Mouse (Mus musculus) midbrain, embryonic 12.5 days (tissue): ENCODE measurements around the gene Ak8. TPM values are rescaled to one million over a fixed set of nuclear protein-coding genes. Genes with fewer than 3 reads are reported as not detected.

Experiments
- ATAC-seq: fragments of 200-750 bp; cut with Nextera tagmentation; 2 replicates; pipeline ENCODE4 v1.8.0; 2017; ENCODE audit warnings: low read depth, moderate TSS enrichment, moderate library complexity; ENCODE audit not compliant: low FRiP score
- H3K27ac ChIP-seq: fragments of 300-500 bp; sonication (generic); replicated peaks from 2 replicates; pipeline ENCODE4 v1.5.1; 2016; ENCODE audit warnings: mild to moderate bottlenecking
- H3K27me3 ChIP-seq: fragments of 300-500 bp; sonication (generic); 2 replicates; pipeline ENCODE4 v1.6.1; 2016; ENCODE audit warnings: mild to moderate bottlenecking
- H3K36me3 ChIP-seq: fragments of 300-500 bp; sonication (generic); 2 replicates; pipeline ENCODE4 v1.6.1; 2016
- H3K4me1 ChIP-seq: fragments of 300-500 bp; sonication (generic); 2 replicates; pipeline ENCODE4 v1.6.1; 2016
- H3K4me2 ChIP-seq: fragments of 300-500 bp; sonication (generic); replicated peaks from 2 replicates; pipeline ENCODE4 v1.6.1; 2016; ENCODE audit warnings: mild to moderate bottlenecking, moderate library complexity
- H3K4me3 ChIP-seq: fragments of 300-500 bp; sonication (generic); 2 replicates; pipeline ENCODE4 v1.5.1; 2016; ENCODE audit warnings: mild to moderate bottlenecking
- H3K9ac ChIP-seq: fragments of 300-500 bp; sonication (generic); replicated peaks from 2 replicates; pipeline ENCODE4 v1.6.1; 2016; ENCODE audit warnings: mild to moderate bottlenecking, moderate library complexity
- H3K9me3 ChIP-seq: fragments of 300-500 bp; sonication (generic); 2 replicates; pipeline ENCODE4 v1.6.1; 2016; ENCODE audit warnings: mild to moderate bottlenecking
- WGBS: fragments of 180-500 bp; shearing (Covaris S2); methylation state at CpG from one replicate; pipeline ENCODE4 v1.1.7; 2016; 5-methylcytosine and 5-hydroxymethylcytosine counted together
- polyA plus RNA-seq: library from polyadenylated mRNA; unstranded; fragments of >200 nt; fragmentation: Nextera tagmentation; extraction: Ambion mirVana; gene quantifications from 2 replicates; pipeline ENCODE4 v1.2.1, GENCODE M21; 2016

Ak8 gene
- 0.81 and 1.1 TPM in 2 replicates for polyA plus RNA-seq

DNA sequence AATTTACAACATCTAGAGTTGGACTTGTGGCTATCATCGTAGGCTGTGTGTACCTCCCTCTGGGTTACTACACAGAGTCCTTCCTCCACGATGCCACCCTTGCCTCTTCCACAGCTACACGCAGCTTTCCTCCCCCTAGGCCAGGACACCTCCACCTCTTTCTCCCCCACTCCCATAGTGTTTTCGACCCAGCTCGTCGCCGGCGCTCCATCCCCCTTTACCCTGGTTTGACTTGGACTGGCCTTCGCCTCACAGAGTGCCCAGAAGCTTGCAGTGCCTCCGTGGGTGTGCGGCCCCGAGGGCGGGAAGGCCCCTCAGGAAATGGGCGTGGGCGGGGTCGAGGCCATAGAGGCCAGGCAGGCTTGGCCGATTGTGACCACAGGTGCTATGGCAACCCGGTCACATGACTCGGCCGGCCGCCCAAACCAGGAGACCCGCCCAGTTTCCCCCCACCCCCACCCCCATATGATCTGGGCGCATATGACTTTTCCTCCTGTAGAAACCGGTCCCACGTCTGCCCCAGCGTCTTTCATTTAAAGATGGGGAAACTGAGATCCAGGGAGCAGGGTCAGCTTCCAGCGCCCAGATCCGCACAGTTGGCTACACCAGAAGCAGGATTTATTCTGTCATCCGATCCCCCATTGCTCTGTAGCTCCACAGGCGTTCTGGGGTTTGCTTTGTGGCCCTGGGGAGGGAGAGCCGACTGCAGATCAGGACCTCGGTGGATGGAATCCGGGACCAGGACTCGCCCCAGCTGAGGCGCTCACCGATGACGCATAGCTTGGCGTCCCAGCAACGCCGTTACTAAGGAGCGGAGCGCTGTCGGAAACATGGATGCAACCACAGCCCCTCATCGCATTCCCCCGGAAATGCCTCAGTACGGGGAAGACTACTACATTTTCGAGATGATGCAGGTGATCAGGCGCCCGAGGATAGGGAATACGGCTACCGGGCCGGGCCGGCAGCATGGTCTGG is at the start of gene Ak8, which contains the start of gene Spaca9:
TSS of gene Ak8 (plus strand) at position 804 of the 975 bp plus-strand sequence.
TSS of gene Spaca9 (minus strand) at position 367 of the 975 bp plus-strand sequence.
- H3K36me3 ChIP-seq = no peaks in the 10 kb centered on the region
- peaks cover 35% of the 10 kb centered on the region for H3K27me3 ChIP-seq
- peaks cover 9% of the 10 kb centered on the region for H3K4me1 ChIP-seq
- peak; percentile 80 for ATAC-seq
- H3K9ac ChIP-seq = peak within 1 kb of the TSS; percentile 74
- 2% methylated on average over 53 of the region's 53 CpGs for WGBS
- peak within 1 kb of the TSS; percentile 65 for H3K4me3 ChIP-seq
- peak within 1 kb of the TSS; percentile 96 for H3K4me2 ChIP-seq
- H3K9me3 ChIP-seq = no peaks in the 10 kb centered on the region
- H3K27ac ChIP-seq = peak within 1 kb of the TSS; percentile 15; the same call in 1 of the 2 replicates

DNA sequence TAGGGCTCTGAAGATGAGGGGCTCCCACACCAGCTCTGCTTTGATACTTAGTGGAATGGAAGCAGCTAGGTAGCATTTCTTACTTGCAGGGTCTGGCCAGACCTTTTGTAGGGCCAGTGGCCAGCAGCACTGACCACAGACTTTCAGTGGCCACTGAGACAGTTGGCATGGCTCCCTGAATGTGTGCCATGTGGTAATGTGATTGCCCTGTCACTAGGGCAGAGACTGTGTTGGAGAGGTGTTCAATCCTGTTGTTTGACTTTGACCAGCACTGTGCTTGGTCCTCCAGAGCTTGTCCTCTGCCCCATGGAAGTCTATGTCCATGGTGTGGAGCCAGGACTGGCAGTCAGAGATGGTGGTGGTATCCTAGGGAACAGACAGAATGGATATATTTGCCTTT is 49.4 kb upstream of the Ak8 start:
- ATAC-seq = no peak
- H3K27ac ChIP-seq = no peak overlapping the region
- H3K27me3 ChIP-seq = no peaks in the 10 kb centered on the region
- no peak overlapping the region for H3K4me3 ChIP-seq
- H3K4me2 ChIP-seq = no peak overlapping the region
- no peaks in the 10 kb centered on the region for H3K9me3 ChIP-seq
- H3K36me3 ChIP-seq = peaks cover 8% of the 10 kb centered on the region
- H3K4me1 ChIP-seq = no peaks in the 10 kb centered on the region
- no peak overlapping the region for H3K9ac ChIP-seq

DNA sequence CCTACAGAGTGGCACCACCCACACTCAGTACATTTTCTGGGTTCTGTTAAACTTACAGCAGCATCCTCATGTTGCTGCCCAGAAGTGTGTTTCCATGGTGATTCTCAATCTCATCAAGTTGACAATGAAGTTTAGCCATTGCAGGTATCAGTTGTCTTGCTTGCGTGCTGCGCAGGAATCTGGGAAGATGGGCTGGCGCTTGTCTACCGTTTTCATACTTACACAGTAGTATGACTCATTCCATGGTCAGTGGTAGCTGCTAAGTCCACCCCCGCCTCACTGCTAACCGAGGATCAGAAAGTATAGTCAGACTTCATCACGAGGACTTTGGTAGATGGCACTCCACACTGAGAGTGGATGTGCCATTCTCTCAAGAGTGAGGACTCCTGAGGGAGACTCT is 46.6 kb upstream of the Ak8 start:
- H3K36me3 ChIP-seq = peaks cover 26% of the 10 kb centered on the region
- H3K4me2 ChIP-seq = no peak overlapping the region
- H3K9ac ChIP-seq = no peak overlapping the region
- no peaks in the 10 kb centered on the region for H3K4me1 ChIP-seq
- 97% methylated on average over 7 of the region's 7 CpGs for WGBS
- no peak overlapping the region for H3K4me3 ChIP-seq
- no peaks in the 10 kb centered on the region for H3K9me3 ChIP-seq
- no peak for ATAC-seq
- no peaks in the 10 kb centered on the region for H3K27me3 ChIP-seq
- H3K27ac ChIP-seq = no peak overlapping the region

DNA sequence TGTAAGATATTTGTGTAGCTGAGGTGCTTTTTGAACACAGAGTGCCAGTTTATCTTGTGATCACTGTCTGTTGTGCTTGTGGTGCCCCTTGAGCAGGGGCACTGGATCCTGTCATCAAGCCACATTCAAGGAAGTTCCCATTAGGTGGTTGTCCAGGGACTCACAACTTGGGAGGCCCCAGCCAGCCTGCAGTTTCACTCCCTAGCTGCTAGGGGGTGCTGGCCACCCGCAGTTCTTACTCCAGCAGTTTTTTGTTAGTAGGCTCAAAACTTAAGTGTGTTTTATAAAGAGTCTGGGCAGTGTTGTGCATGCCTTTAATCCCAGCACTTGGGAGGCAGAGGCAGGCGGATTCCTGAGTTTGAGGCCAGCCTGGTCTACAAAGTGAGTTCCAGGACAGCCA is 45.7 kb upstream of the Ak8 start:
- no peaks in the 10 kb centered on the region for H3K27me3 ChIP-seq

DNA sequence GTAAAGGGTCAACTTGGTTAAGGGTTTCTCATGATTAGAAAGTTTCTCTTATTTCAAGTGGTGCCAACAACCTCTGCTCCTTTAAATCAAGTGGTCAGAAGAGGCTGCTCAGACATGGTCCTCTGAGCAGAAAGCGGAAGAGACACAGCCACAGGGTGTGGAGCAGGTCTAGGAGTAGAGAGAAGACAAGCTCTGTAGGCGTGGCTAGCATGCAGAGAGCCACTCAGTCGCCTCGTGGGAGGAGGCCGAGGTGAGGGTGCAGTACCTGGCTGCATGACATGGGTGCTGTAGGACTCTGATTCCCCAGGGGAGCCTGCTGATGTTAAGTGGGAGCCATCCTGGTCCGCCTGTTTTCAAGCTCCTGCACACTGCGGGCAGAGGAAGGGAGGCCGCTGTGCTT is 43.7 kb upstream of the Ak8 start:
- Histone ChIP-seq H3K9me3 (no peaks in the 10 kb centered on the region), H3K4me3 (no peak overlapping the region), H3K4me1 (no peaks in the 10 kb centered on the region), H3K4me2 (no peak overlapping the region), H3K9ac (no peak overlapping the region), H3K27ac (no peak overlapping the region), H3K27me3 (no peaks in the 10 kb centered on the region), H3K36me3 (peaks cover 53% of the 10 kb centered on the region)
- WGBS = 77% methylated on average over 8 of the region's 8 CpGs
- no peak for ATAC-seq

More for the DNA sequence above, 45.7 kb upstream of the Ak8 start:
- Histone ChIP-seq H3K4me3 (no peak overlapping the region), H3K36me3 (peaks cover 35% of the 10 kb centered on the region), H3K9me3 (no peaks in the 10 kb centered on the region), H3K4me1 (no peaks in the 10 kb centered on the region), H3K9ac (no peak overlapping the region), H3K4me2 (no peak overlapping the region), H3K27ac (no peak overlapping the region)
- 68% methylated on average over 2 of the region's 2 CpGs for WGBS
- no peak for ATAC-seq

DNA sequence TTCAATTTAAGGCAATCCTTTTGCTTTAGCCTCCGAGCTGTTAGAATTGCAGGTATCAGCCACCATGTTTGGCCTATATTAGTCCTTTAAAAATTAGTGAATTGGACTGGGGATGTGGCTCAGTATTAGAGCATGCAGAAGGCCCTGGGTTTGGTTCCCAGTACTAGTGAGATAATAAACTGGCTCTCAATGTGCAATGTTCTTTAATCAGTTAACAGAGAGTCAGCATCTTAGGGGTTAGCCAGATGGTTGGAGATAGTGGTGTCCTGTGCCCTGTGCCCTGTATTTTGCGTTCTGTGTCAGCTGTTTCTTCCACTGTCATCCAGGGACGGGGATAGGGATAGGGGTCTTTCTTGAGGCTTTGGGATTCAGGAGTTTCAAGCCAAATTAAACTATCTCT is 37.1 kb upstream of the Ak8 start:
- no peak overlapping the region for H3K4me3 ChIP-seq
- H3K27me3 ChIP-seq = no peaks in the 10 kb centered on the region
- H3K4me1 ChIP-seq = no peaks in the 10 kb centered on the region
- no peak for ATAC-seq
- H3K9me3 ChIP-seq = no peaks in the 10 kb centered on the region
- no peak overlapping the region for H3K4me2 ChIP-seq
- H3K27ac ChIP-seq = no peak overlapping the region
- WGBS = 91% methylated on average over 3 of the region's 3 CpGs
- no peak overlapping the region for H3K9ac ChIP-seq
- H3K36me3 ChIP-seq = peaks cover 92% of the 10 kb centered on the region

DNA sequence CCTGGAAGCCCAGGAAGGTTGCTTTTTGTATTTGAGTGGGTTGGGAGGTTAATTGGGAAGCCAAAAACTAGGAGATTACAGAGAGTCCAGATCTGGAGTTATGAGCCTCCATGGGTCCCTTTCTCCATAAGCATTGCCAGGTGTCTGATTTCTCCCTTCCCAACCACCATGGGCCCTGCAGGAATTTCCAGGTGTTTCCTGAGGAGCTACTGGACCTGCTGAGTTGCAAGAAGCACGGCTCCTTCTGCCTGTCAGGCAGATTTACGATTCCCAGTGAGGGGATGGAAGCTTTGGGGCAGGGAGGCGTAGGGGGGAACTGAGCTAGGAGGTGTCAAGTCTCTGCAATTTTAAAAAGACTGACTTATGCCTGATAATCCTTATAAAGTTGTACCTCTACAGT is 34.1 kb upstream of the Ak8 start:
- Histone ChIP-seq H3K4me2 (no peak overlapping the region), H3K4me3 (no peak overlapping the region), H3K27ac (no peak overlapping the region), H3K36me3 (peaks cover 93% of the 10 kb centered on the region), H3K9ac (no peak overlapping the region), H3K9me3 (no peaks in the 10 kb centered on the region), H3K4me1 (no peaks in the 10 kb centered on the region), H3K27me3 (no peaks in the 10 kb centered on the region)
- no peak for ATAC-seq
- 89% methylated on average over 3 of the region's 3 CpGs for WGBS

DNA sequence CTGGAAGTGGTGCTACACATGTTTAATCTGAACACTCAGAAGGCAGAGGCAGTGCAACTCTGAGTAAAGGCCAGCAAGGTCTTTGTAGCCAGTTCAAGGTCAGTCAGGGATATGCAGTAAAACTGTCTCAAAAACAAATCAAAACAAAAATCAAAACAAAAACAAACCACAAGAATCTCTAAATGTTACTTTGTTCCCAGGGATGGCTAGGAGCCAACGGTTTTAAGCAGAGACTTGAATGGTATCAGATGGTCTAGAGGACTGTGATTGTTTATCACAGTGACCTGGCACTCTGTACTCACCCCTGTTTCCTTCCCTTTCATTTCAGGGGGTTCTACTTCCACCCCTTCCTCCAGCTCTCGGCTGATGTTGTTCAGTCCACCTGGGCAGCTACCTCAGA is 28.5 kb upstream of the Ak8 start:
- Histone ChIP-seq H3K9me3 (no peaks in the 10 kb centered on the region), H3K4me1 (no peaks in the 10 kb centered on the region), H3K27ac (no peak overlapping the region), H3K4me2 (no peak overlapping the region), H3K4me3 (no peak overlapping the region), H3K9ac (no peak overlapping the region), H3K36me3 (peaks cover 94% of the 10 kb centered on the region), H3K27me3 (no peaks in the 10 kb centered on the region)
- WGBS = 91% methylated on average over 2 of the region's 2 CpGs
- no peak for ATAC-seq

DNA sequence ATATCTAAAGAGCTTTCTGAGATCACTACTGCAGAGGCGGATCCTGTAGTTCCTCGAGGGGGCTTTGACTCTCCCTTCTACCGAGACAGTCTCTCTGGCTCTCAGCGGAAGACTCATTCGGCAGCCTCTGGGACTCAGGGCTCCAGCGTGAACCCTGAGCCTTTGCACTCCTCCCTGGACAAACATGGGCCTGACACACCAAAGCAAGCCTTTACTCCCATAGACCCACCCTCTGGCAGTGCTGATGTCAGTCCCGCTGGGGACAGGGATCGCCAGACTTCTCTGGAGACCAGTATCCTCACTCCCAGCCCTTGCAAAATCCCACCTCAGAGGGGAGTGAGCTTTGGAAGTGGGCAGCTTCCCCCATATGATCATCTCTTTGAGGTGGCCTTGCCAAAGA is 24.0 kb upstream of the Ak8 start:
- 92% methylated on average over 8 of the region's 8 CpGs for WGBS

DNA sequence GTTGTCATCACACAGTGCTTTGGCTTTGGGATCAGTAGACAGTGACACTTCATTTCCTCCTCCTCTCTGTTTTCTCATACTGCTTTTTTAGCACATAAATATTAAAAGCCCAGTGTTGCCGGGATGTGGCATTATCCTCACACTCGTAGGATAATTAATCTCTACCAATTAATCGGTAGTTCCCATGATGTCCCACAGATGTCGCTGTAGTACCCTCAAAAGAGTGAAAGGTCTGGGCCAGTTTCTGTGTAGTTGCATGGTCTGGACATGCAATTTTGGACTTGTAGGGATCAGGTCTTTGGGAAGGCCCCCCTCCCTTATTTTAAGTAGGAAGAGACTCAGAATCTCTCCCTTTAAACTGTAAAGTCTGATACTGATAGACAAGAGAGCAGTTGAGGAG is 19.3 kb upstream of the Ak8 start:
- no peak overlapping the region for H3K27ac ChIP-seq
- peaks cover 94% of the 10 kb centered on the region for H3K36me3 ChIP-seq
- H3K4me1 ChIP-seq = no peaks in the 10 kb centered on the region
- no peaks in the 10 kb centered on the region for H3K9me3 ChIP-seq
- no peaks in the 10 kb centered on the region for H3K27me3 ChIP-seq
- WGBS = 34% methylated on average over 4 of the region's 4 CpGs
- no peak overlapping the region for H3K9ac ChIP-seq
- no peak overlapping the region for H3K4me2 ChIP-seq
- no peak for ATAC-seq
- H3K4me3 ChIP-seq = no peak overlapping the region

More for the DNA sequence above, 24.0 kb upstream of the Ak8 start:
- Histone ChIP-seq H3K27ac (no peak overlapping the region), H3K27me3 (no peaks in the 10 kb centered on the region), H3K4me1 (no peaks in the 10 kb centered on the region), H3K9ac (no peak overlapping the region), H3K9me3 (no peaks in the 10 kb centered on the region), H3K4me3 (no peak overlapping the region), H3K36me3 (peaks cover 89% of the 10 kb centered on the region), H3K4me2 (no peak overlapping the region)
- ATAC-seq = no peak

DNA sequence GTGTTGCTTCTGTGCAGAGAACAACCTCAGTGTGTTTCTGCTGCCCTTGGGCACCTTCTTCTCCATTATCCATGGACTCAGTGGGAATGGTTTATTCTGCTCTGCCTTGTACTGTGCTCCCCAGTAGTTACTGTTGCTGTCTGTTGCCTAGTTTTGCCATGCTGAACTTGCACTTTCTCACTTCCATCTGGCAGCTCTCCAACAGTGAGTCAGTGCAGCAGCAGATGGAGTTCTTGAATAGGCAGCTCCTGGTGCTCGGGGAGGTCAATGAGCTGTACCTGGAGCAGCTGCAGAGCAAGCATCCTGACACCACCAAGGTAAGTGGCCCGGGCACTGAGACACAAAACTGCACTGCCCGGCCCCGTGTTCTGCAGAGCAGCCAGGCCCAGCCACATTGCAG is 18.2 kb upstream of the Ak8 start:
- WGBS = 93% methylated on average over 4 of the region's 4 CpGs
- no peaks in the 10 kb centered on the region for H3K4me1 ChIP-seq
- no peak for ATAC-seq
- no peaks in the 10 kb centered on the region for H3K27me3 ChIP-seq
- no peak overlapping the region for H3K9ac ChIP-seq
- no peak overlapping the region for H3K4me3 ChIP-seq
- no peak overlapping the region for H3K4me2 ChIP-seq
- no peak overlapping the region for H3K27ac ChIP-seq
- peaks cover 95% of the 10 kb centered on the region for H3K36me3 ChIP-seq
- H3K9me3 ChIP-seq = no peaks in the 10 kb centered on the region

DNA sequence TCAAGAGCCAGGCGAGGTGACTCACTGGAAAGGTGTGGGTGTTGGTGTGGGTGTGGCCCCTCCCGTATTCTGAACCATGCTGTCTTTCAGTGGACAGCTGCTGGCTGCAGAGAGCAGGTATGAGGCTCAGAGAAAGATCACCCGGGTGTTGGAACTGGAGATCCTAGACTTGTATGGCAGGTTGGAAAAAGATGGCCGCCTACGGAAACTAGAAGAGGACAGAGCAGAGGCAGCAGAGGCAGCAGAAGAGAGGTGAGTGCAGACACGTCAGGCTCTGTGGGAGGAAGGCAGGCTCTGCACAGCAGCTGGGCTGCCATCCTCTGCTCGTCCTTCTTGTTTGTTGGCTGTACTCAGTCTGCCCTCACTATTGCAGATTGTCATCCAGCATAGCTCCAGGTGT is 14.1 kb upstream of the Ak8 start:
- Histone ChIP-seq H3K9me3 (no peaks in the 10 kb centered on the region), H3K4me1 (no peaks in the 10 kb centered on the region), H3K36me3 (peaks cover 71% of the 10 kb centered on the region), H3K4me3 (no peak overlapping the region), H3K4me2 (no peak overlapping the region), H3K9ac (no peak overlapping the region), H3K27ac (no peak overlapping the region), H3K27me3 (no peaks in the 10 kb centered on the region)
- WGBS = 86% methylated on average over 7 of the region's 7 CpGs
- no peak for ATAC-seq
